Mouse (Mus musculus) heart, embryonic 13.5 days (tissue): ENCODE measurements around the gene Hyal3. TPM values are rescaled to one million over a fixed set of nuclear protein-coding genes. Genes with fewer than 3 reads are reported as not detected.

ENCODE experiments used
- ATAC-seq: fragments of 200-750 bp; cut with Nextera tagmentation; 2 replicates; pipeline ENCODE4 v1.8.0; 2017; ENCODE audit warnings: moderate TSS enrichment; ENCODE audit not compliant: insufficient number of reproducible peaks, low FRiP score, low TSS enrichment; ENCODE audit errors: extremely low read depth
- H3K27ac ChIP-seq: fragments of 300-500 bp; sonication (generic); replicated peaks from 2 replicates; pipeline ENCODE4 v1.5.1; 2015; ENCODE audit warnings: moderate library complexity, mild to moderate bottlenecking, inconsistent platforms
- H3K27me3 ChIP-seq: fragments of 300-500 bp; sonication (generic); replicated peaks from 2 replicates; pipeline ENCODE4 v1.6.1; 2015; ENCODE audit warnings: mild to moderate bottlenecking, inconsistent platforms
- H3K36me3 ChIP-seq: fragments of 300-500 bp; sonication (generic); 2 replicates; pipeline ENCODE4 v1.6.1; 2015; ENCODE audit warnings: mild to moderate bottlenecking, inconsistent platforms
- H3K4me1 ChIP-seq: fragments of 300-500 bp; sonication (generic); 2 replicates; pipeline ENCODE4 v1.6.1; 2015; ENCODE audit warnings: inconsistent platforms
- H3K4me2 ChIP-seq: fragments of 300-500 bp; sonication (generic); 2 replicates; pipeline ENCODE4 v1.6.1; 2015; ENCODE audit warnings: inconsistent platforms, mild to moderate bottlenecking, moderate library complexity
- H3K4me3 ChIP-seq: fragments of 300-500 bp; sonication (generic); 2 replicates; pipeline ENCODE4 v1.5.1; 2015; ENCODE audit warnings: moderate library complexity, mild to moderate bottlenecking, inconsistent platforms
- H3K9ac ChIP-seq: fragments of 300-500 bp; sonication (generic); 2 replicates; pipeline ENCODE4 v1.6.1; 2015; ENCODE audit warnings: inconsistent platforms, mild to moderate bottlenecking, moderate library complexity
- H3K9me3 ChIP-seq: fragments of 300-500 bp; sonication (generic); 2 replicates; pipeline ENCODE4 v1.6.1; 2016; ENCODE audit warnings: inconsistent platforms
- WGBS: fragments of 180-500 bp; shearing (Covaris S2); methylation state at CpG from one replicate; pipeline ENCODE4 v1.1.7; 2015; ENCODE audit warnings: mixed read lengths; 5-methylcytosine and 5-hydroxymethylcytosine counted together
- polyA plus RNA-seq: library from polyadenylated mRNA; unstranded; fragments of >200 nt; fragmentation: Nextera tagmentation; extraction: Ambion mirVana; gene quantifications from 2 replicates; pipeline ENCODE4 v1.2.1, GENCODE M21; 2015

Hyal3 gene
- polyA plus RNA-seq, 1 experiment from 2014 or later, result 0.68 TPM

GRCm38 (mm10) chr9:107575579-107576356 lies 4.8 kb upstream of the Hyal3 start:
- 82% methylated on average over 14 of the region's 14 CpGs for WGBS
- no peaks in the 10 kb centered on the region for H3K9me3 ChIP-seq
- no peak overlapping the region for H3K4me3 ChIP-seq
- peak overlapping the region; percentile 46 for H3K27ac ChIP-seq
- H3K4me1 ChIP-seq, result peaks cover 55% of the 10 kb centered on the region
- H3K36me3 ChIP-seq, result peaks cover 41% of the 10 kb centered on the region
- H3K27me3 ChIP-seq, result no peaks in the 10 kb centered on the region
- H3K9ac ChIP-seq, result peak overlapping the region; percentile 80; the same call in 1 of the 2 replicates
- ATAC-seq, result no peak
- no peak overlapping the region for H3K4me2 ChIP-seq

GRCm38 (mm10) chr9:107576357-107577107 lies 4.1 kb upstream of the Hyal3 start, which contains the start of gene Hyal1:
Hyal1 (plus strand) TSS chr9:107576927.
- peaks cover 33% of the 10 kb centered on the region for H3K36me3 ChIP-seq
- peak; percentile 56; the same call in 1 of the 2 replicates for ATAC-seq
- H3K4me2 ChIP-seq, result peak within 1 kb of the TSS; percentile 73
- no peaks in the 10 kb centered on the region for H3K27me3 ChIP-seq
- peak within 1 kb of the TSS; percentile 50 for H3K4me3 ChIP-seq
- peak within 1 kb of the TSS; percentile 46 for H3K27ac ChIP-seq
- 26% methylated on average over 16 of the region's 16 CpGs for WGBS
- H3K9ac ChIP-seq, result peak within 1 kb of the TSS; percentile 80
- H3K4me1 ChIP-seq, result peaks cover 54% of the 10 kb centered on the region
- no peaks in the 10 kb centered on the region for H3K9me3 ChIP-seq

- Histone ChIP-seq H3K4me1 (peaks cover 58% of the 10 kb centered on the region), H3K9ac (no peak overlapping the region), H3K4me2 (peak overlapping the region; percentile 73), H3K36me3 (peaks cover 21% of the 10 kb centered on the region), H3K27me3 (no peaks in the 10 kb centered on the region), H3K27ac (no peak overlapping the region), H3K9me3 (no peaks in the 10 kb centered on the region), H3K4me3 (no peak overlapping the region)
- no peak for ATAC-seq
- WGBS, result 85% methylated on average over 10 of the region's 10 CpGs
These were observed 2.7 kb upstream of the Hyal3 start for GRCm38 (mm10) chr9:107577871-107578270.

- 72% methylated on average over 3 of the region's 3 CpGs for WGBS
- ATAC-seq, result no peak
- H3K27ac ChIP-seq, result 0 out of 2 replicates have a peak within 1 kb of the TSS, but pooled peaks have one; percentile 94
These were observed 2.0 kb upstream of the Hyal3 start, which contains the start of gene Naa80 for GRCm38 (mm10) chr9:107578587-107578986. Naa80 (plus strand) TSS chr9:107578887.

GRCm38 (mm10) chr9:107579023-107579900 lies 1.4 kb upstream of the Hyal3 start:
- Histone ChIP-seq H3K4me1 (peaks cover 58% of the 10 kb centered on the region), H3K4me2 (peak overlapping the region; percentile 93; the same call in 1 of the 2 replicates)
- 92% methylated on average over 14 of the region's 14 CpGs for WGBS

More at GRCm38 (mm10) chr9:107578587-107578986, 2.0 kb upstream of the Hyal3 start, which contains the start of gene Naa80:
- Histone ChIP-seq H3K36me3 (peaks cover 21% of the 10 kb centered on the region), H3K4me2 (peak within 1 kb of the TSS; percentile 93), H3K4me1 (peaks cover 58% of the 10 kb centered on the region), H3K9ac (0 out of 2 replicates have a peak within 1 kb of the TSS, but pooled peaks have one; percentile 14), H3K9me3 (no peaks in the 10 kb centered on the region), H3K27me3 (no peaks in the 10 kb centered on the region), H3K4me3 (no peak within 1 kb of the TSS; the same call in 1 of the 2 replicates)

GRCm38 (mm10) chr9:107581584-107581983 lies 966 bp downstream of the Hyal3 start:
- Histone ChIP-seq H3K9ac (peak overlapping the region; percentile 87), H3K9me3 (no peaks in the 10 kb centered on the region), H3K27me3 (no peaks in the 10 kb centered on the region), H3K4me2 (peak overlapping the region; percentile 93), H3K36me3 (peaks cover 18% of the 10 kb centered on the region), H3K4me1 (peaks cover 51% of the 10 kb centered on the region), H3K27ac (peak overlapping the region; percentile 94), H3K4me3 (peak overlapping the region; percentile 76)
- WGBS, result 67% methylated on average over 4 of the region's 4 CpGs
- no peak for ATAC-seq

More at GRCm38 (mm10) chr9:107579023-107579900, 1.4 kb upstream of the Hyal3 start:
- no peaks in the 10 kb centered on the region for H3K9me3 ChIP-seq
- H3K4me3 ChIP-seq, result no peak overlapping the region
- peaks cover 23% of the 10 kb centered on the region for H3K36me3 ChIP-seq
- 0 out of 2 replicates have a peak overlapping the region, but pooled peaks have one; percentile 94 for H3K27ac ChIP-seq
- ATAC-seq, result no peak
- H3K27me3 ChIP-seq, result no peaks in the 10 kb centered on the region
- 0 out of 2 replicates have a peak overlapping the region, but pooled peaks have one; percentile 14 for H3K9ac ChIP-seq

GRCm38 (mm10) chr9:107582509-107583062 lies 2.0 kb downstream of the Hyal3 start:
- no peaks in the 10 kb centered on the region for H3K27me3 ChIP-seq
- H3K4me1 ChIP-seq, result peaks cover 48% of the 10 kb centered on the region
- H3K9me3 ChIP-seq, result no peaks in the 10 kb centered on the region
- H3K9ac ChIP-seq, result peak overlapping the region; percentile 87; the same call in 1 of the 2 replicates
- no peak overlapping the region for H3K4me2 ChIP-seq
- peaks cover 18% of the 10 kb centered on the region for H3K36me3 ChIP-seq
- no peak overlapping the region for H3K27ac ChIP-seq
- H3K4me3 ChIP-seq, result no peak overlapping the region
- 82% methylated on average over 7 of the region's 7 CpGs for WGBS
- no peak for ATAC-seq

- Histone ChIP-seq H3K27ac (no peak overlapping the region), H3K4me1 (peaks cover 48% of the 10 kb centered on the region), H3K9ac (no peak overlapping the region), H3K27me3 (no peaks in the 10 kb centered on the region), H3K36me3 (peaks cover 18% of the 10 kb centered on the region), H3K9me3 (no peaks in the 10 kb centered on the region), H3K4me2 (no peak overlapping the region), H3K4me3 (no peak overlapping the region)
- WGBS, result 90% methylated on average over 14 of the region's 14 CpGs
- no peak for ATAC-seq
These were observed 2.6 kb downstream of the Hyal3 start for GRCm38 (mm10) chr9:107583174-107583573.

- H3K9me3 ChIP-seq, result no peaks in the 10 kb centered on the region
- H3K36me3 ChIP-seq, result peaks cover 42% of the 10 kb centered on the region
- peak overlapping the region; percentile 59; the same call in 1 of the 2 replicates for H3K27ac ChIP-seq
- H3K4me2 ChIP-seq, result peak overlapping the region; percentile 87
- H3K9ac ChIP-seq, result no peak overlapping the region
- H3K4me1 ChIP-seq, result peaks cover 60% of the 10 kb centered on the region
- ATAC-seq, result no peak
- peak overlapping the region; percentile 87; the same call in 1 of the 2 replicates for H3K4me3 ChIP-seq
- no peaks in the 10 kb centered on the region for H3K27me3 ChIP-seq
- WGBS, result 83% methylated on average over 5 of the region's 5 CpGs
These were observed 5.9 kb downstream of the Hyal3 start for GRCm38 (mm10) chr9:107586504-107586903.
